Mouse (Mus musculus) cortical plate, adult 2 months (tissue): ENCODE data around the gene Defb21.

Source experiments
- CTCF ChIP-seq: fragments of 200-500 bp; IDR thresholded peaks from 2 replicates; pipeline ENCODE4 v1.5.1; 2011; ENCODE audit warnings: mild to moderate bottlenecking, control low read depth, low read length; ENCODE audit not compliant: insufficient read depth; ENCODE audit errors: extremely low read depth
- POLR2A ChIP-seq: fragments of 200-500 bp; IDR thresholded peaks from 2 replicates; pipeline ENCODE4 v1.6.1; 2011; ENCODE audit warnings: mild to moderate bottlenecking, low read length, control low read depth; ENCODE audit not compliant: insufficient read depth; ENCODE audit errors: extremely low read depth

DNA sequence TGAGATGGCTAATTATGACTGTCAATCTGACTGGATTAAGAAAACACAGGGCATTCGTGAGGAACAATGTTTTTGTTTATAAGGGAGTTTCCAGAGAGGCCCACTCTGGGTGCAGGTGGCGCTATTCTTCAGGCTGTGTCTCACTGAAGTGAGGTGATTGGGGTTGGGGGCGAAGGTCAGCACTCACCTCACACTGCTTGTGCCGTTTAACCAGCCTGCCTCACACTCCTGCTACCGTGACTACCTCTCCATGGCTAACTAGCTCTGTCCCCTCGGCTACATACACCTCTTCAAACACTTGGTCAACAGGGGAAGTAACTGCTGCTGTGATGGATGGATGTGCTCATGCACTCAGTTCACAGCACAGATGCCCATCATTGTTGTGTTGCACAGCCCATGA lies 16.5 kb downstream of the Defb21 start:
- no peak for TF ChIP-seq CTCF
- TF ChIP-seq POLR2A, result no peak
